Mouse (Mus musculus): ENCODE data around the gene Brca2. TPM values are rescaled to one million over a fixed set of nuclear protein-coding genes. Genes with fewer than 3 reads are reported as not detected.
"Not testable (repeated sequence)": the region's sequence is repeated elsewhere in the genome, so short reads cannot be mapped to it uniquely, and the experiment has no call there.

Gene Brca2
- 32.0 and 34.1 TPM in 2 replicates for polyA plus RNA-seq (2014; fragmentation: Nextera tagmentation; extraction: Ambion mirVana)

- TF ChIP-seq CTCF (IDR thresholded peaks at IDR 0.05; ENCODE audit: low read depth) = no peak
- WGBS = 4% methylated on average over 62 of the region's 63 CpGs
Observed at GRCm38 (mm10) chr5:150521937-150522866, at the start of gene Brca2. Gene Brca2 (plus strand): TSS chr5:150522630.

GRCm38 (mm10) chr5:150477364-150477763, 45.1 kb upstream of the Brca2 start:
- no peak overlapping the region for H3K9ac ChIP-seq
- WGBS = 49% methylated on average over 4 of the region's 4 CpGs
- H3K4me1 ChIP-seq (ENCODE audit: insufficient read depth) = no peaks in the 10 kb centered on the region
- no peak overlapping the region for H3K27ac ChIP-seq (ENCODE audit: low read depth)
- no peak for ATAC-seq (ENCODE audit: insufficient read depth)
- no peak for DNase-seq
- no peaks in the 10 kb centered on the region for H3K9me3 ChIP-seq (ENCODE audit: low read depth, low read length)
- no peak overlapping the region for H3K4me2 ChIP-seq
- TF ChIP-seq CTCF (IDR thresholded peaks at IDR 0.05; ENCODE audit: low read depth) = no peak
- no peaks in the 10 kb centered on the region for H3K36me3 ChIP-seq (ENCODE audit: insufficient read depth)
- no peaks in the 10 kb centered on the region for H3K27me3 ChIP-seq (ENCODE audit: insufficient read depth, low read length)
- H3K4me3 ChIP-seq (ENCODE audit: low read depth, low read length) = no peak overlapping the region

More at GRCm38 (mm10) chr5:150521937-150522866, at the start of gene Brca2:
- Histone ChIP-seq H3K9ac (peak within 1 kb of the TSS; percentile 95), H3K27ac (ENCODE audit: low read depth) (peak within 1 kb of the TSS; percentile 85), H3K4me2 (peak within 1 kb of the TSS; percentile 77), H3K36me3 (ENCODE audit: insufficient read depth) (no peaks in the 10 kb centered on the region), H3K9me3 (ENCODE audit: low read depth, low read length) (no peaks in the 10 kb centered on the region), H3K27me3 (ENCODE audit: insufficient read depth, low read length) (no peaks in the 10 kb centered on the region), H3K4me3 (ENCODE audit: low read depth, low read length) (peak within 1 kb of the TSS; percentile 82), H3K4me1 (ENCODE audit: insufficient read depth) (peaks cover 10% of the 10 kb centered on the region)
- peak; percentile 96 for DNase-seq
- ATAC-seq (ENCODE audit: insufficient read depth) = peak; percentile 97

GRCm38 (mm10) chr5:150478612-150479011, 43.8 kb upstream of the Brca2 start:
- H3K27me3 ChIP-seq (ENCODE audit: insufficient read depth, low read length) = no peaks in the 10 kb centered on the region
- no peaks in the 10 kb centered on the region for H3K4me1 ChIP-seq (ENCODE audit: insufficient read depth)
- no peak overlapping the region for H3K27ac ChIP-seq (ENCODE audit: low read depth)
- H3K9ac ChIP-seq = no peak overlapping the region
- H3K9me3 ChIP-seq (ENCODE audit: low read depth, low read length) = no peaks in the 10 kb centered on the region
- WGBS = 57% methylated on average over 4 of the region's 4 CpGs
- H3K4me2 ChIP-seq = no peak overlapping the region
- ATAC-seq (ENCODE audit: insufficient read depth) (no peak), DNase-seq (peak; percentile 18)
- H3K4me3 ChIP-seq (ENCODE audit: low read depth, low read length) = no peak overlapping the region
- no peak for TF ChIP-seq CTCF (IDR thresholded peaks at IDR 0.05; ENCODE audit: low read depth)
- no peaks in the 10 kb centered on the region for H3K36me3 ChIP-seq (ENCODE audit: insufficient read depth)

GRCm38 (mm10) chr5:150485198-150485597, 37.2 kb upstream of the Brca2 start:
- no peaks in the 10 kb centered on the region for H3K9me3 ChIP-seq (ENCODE audit: low read depth, low read length)
- H3K4me3 ChIP-seq (ENCODE audit: low read depth, low read length) = no peak overlapping the region
- no peak overlapping the region for H3K4me2 ChIP-seq
- H3K27ac ChIP-seq (ENCODE audit: low read depth) = no peak overlapping the region
- TF ChIP-seq CTCF (IDR thresholded peaks at IDR 0.05; ENCODE audit: low read depth) = peak; percentile 76
- DNase-seq = peak; percentile 83
- no peaks in the 10 kb centered on the region for H3K36me3 ChIP-seq (ENCODE audit: insufficient read depth)
- H3K4me1 ChIP-seq (ENCODE audit: insufficient read depth) = no peaks in the 10 kb centered on the region
- no peak overlapping the region for H3K9ac ChIP-seq
- WGBS = 53% methylated on average over 3 of the region's 3 CpGs
- no peaks in the 10 kb centered on the region for H3K27me3 ChIP-seq (ENCODE audit: insufficient read depth, low read length)
- no peak for ATAC-seq (ENCODE audit: insufficient read depth)

GRCm38 (mm10) chr5:150490285-150490684, 32.1 kb upstream of the Brca2 start:
- peak; percentile 32 for ATAC-seq (ENCODE audit: insufficient read depth)
- Histone ChIP-seq H3K9me3 (ENCODE audit: low read depth, low read length) (no peaks in the 10 kb centered on the region), H3K36me3 (ENCODE audit: insufficient read depth) (no peaks in the 10 kb centered on the region), H3K4me3 (ENCODE audit: low read depth, low read length) (no peak overlapping the region), H3K4me2 (no peak overlapping the region), H3K9ac (no peak overlapping the region), H3K4me1 (ENCODE audit: insufficient read depth) (no peaks in the 10 kb centered on the region), H3K27ac (ENCODE audit: low read depth) (no peak overlapping the region), H3K27me3 (ENCODE audit: insufficient read depth, low read length) (no peaks in the 10 kb centered on the region)
- DNase-seq = no peak
- TF ChIP-seq CTCF (IDR thresholded peaks at IDR 0.05; ENCODE audit: low read depth) = no peak
- 75% methylated on average over 3 of the region's 3 CpGs for WGBS

- no peaks in the 10 kb centered on the region for H3K4me1 ChIP-seq (ENCODE audit: insufficient read depth)
- no peak for TF ChIP-seq CTCF (IDR thresholded peaks at IDR 0.05; ENCODE audit: low read depth)
- DNase-seq (peak; percentile 69), ATAC-seq (ENCODE audit: insufficient read depth) (peak; percentile 92)
- no peaks in the 10 kb centered on the region for H3K9me3 ChIP-seq (ENCODE audit: low read depth, low read length)
- H3K27ac ChIP-seq (ENCODE audit: low read depth) = no peak overlapping the region
- no peaks in the 10 kb centered on the region for H3K36me3 ChIP-seq (ENCODE audit: insufficient read depth)
- no peak overlapping the region for H3K9ac ChIP-seq
- no peaks in the 10 kb centered on the region for H3K27me3 ChIP-seq (ENCODE audit: insufficient read depth, low read length)
- WGBS = 40% methylated on average over 8 of the region's 8 CpGs
- 0 out of 2 replicates have a peak overlapping the region, but pooled peaks have one; percentile 12 for H3K4me2 ChIP-seq
- no peak overlapping the region for H3K4me3 ChIP-seq (ENCODE audit: low read depth, low read length)
Observed at GRCm38 (mm10) chr5:150490821-150491220, 31.6 kb upstream of the Brca2 start.

GRCm38 (mm10) chr5:150491573-150492173, 30.8 kb upstream of the Brca2 start:
- not testable (repeated sequence) for DNase-seq; H3K9me3 ChIP-seq (ENCODE audit: low read depth, low read length); H3K27ac ChIP-seq (ENCODE audit: low read depth); ATAC-seq (ENCODE audit: insufficient read depth); H3K4me2 ChIP-seq; H3K27me3 ChIP-seq (ENCODE audit: insufficient read depth, low read length); H3K4me3 ChIP-seq (ENCODE audit: low read depth, low read length); H3K4me1 ChIP-seq (ENCODE audit: insufficient read depth); H3K36me3 ChIP-seq (ENCODE audit: insufficient read depth); H3K9ac ChIP-seq
- WGBS = 87% methylated on average over 4 of the region's 4 CpGs
